Mouse (Mus musculus) liver, embryonic 15.5 days (tissue): Measurements from ENCODE around the gene Ppp1r1b. TPM values are rescaled to one million over a fixed set of nuclear protein-coding genes. Genes with fewer than 3 reads are reported as not detected.

Experiments
- ATAC-seq: fragments of 200-750 bp; cut with Nextera tagmentation; 2 replicates; pipeline ENCODE4 v1.8.0; 2017; ENCODE audit warnings: moderate number of reproducible peaks, mild to moderate bottlenecking, moderate library complexity; ENCODE audit not compliant: insufficient read depth
- H3K27ac ChIP-seq: fragments of 300-500 bp; sonication (generic); replicated peaks from 2 replicates; pipeline ENCODE4 v1.5.1; 2015; ENCODE audit warnings: mild to moderate bottlenecking, inconsistent platforms
- H3K27me3 ChIP-seq: fragments of 300-500 bp; sonication (generic); 2 replicates; pipeline ENCODE4 v1.6.1; 2015; ENCODE audit warnings: mild to moderate bottlenecking, inconsistent platforms
- H3K36me3 ChIP-seq: fragments of 300-500 bp; sonication (generic); replicated peaks from 2 replicates; pipeline ENCODE4 v1.6.1; 2015; ENCODE audit warnings: moderate library complexity, mild to moderate bottlenecking, inconsistent platforms
- H3K4me1 ChIP-seq: fragments of 300-500 bp; sonication (generic); replicated peaks from 2 replicates; pipeline ENCODE4 v1.6.1; 2015; ENCODE audit warnings: inconsistent platforms
- H3K4me2 ChIP-seq: fragments of 300-500 bp; sonication (generic); 2 replicates; pipeline ENCODE4 v1.6.1; 2015; ENCODE audit warnings: moderate library complexity, mild to moderate bottlenecking, inconsistent platforms
- H3K4me3 ChIP-seq: fragments of 300-500 bp; sonication (generic); replicated peaks from 2 replicates; pipeline ENCODE4 v1.5.1; 2015; ENCODE audit warnings: mild to moderate bottlenecking, inconsistent platforms
- H3K9ac ChIP-seq: fragments of 300-500 bp; sonication (generic); 2 replicates; pipeline ENCODE4 v1.6.1; 2015; ENCODE audit warnings: moderate library complexity, mild to moderate bottlenecking, inconsistent platforms
- H3K9me3 ChIP-seq: fragments of 300-500 bp; sonication (generic); replicated peaks from 2 replicates; pipeline ENCODE4 v1.6.1; 2016; ENCODE audit warnings: inconsistent platforms
- WGBS: fragments of 180-500 bp; shearing (Covaris S2); methylation state at CpG from one replicate; pipeline ENCODE4 v1.1.7; 2015; ENCODE audit warnings: mixed read lengths; ENCODE audit not compliant: insufficient replicate concordance; 5-methylcytosine and 5-hydroxymethylcytosine counted together
- polyA plus RNA-seq: library from polyadenylated mRNA; unstranded; fragments of >200 nt; fragmentation: Nextera tagmentation; extraction: Ambion mirVana; gene quantifications from 2 replicates; pipeline ENCODE4 v1.2.1, GENCODE M21; 2015

The Ppp1r1b gene
- polyA plus RNA-seq, 1 experiment from 2014 or later = 0.59 TPM

DNA sequence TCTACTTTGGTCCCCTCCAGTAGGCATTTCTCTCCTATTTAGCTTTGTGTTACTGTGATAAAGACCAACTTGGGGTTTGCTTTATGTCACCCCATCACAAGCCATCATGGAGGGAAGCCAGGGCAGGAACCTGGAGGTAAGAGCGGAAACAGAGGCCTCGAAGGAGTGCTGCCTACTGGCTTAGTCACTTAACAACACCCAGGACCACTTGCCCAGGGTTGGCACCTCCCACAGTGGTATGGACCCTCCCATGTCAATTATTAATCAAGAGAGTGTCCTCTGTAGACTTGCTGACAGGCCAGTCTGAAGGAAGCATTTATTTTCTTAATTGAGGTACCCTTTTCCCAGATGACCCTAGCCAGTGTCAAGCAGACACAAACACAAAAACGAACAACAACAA, 52.6 kb downstream of the Ppp1r1b start:
- Histone ChIP-seq H3K4me2 (peak overlapping the region; percentile 81), H3K27ac (0 out of 2 replicates have a peak overlapping the region, but pooled peaks have one; percentile 89), H3K4me3 (peak overlapping the region; percentile 75), H3K9me3 (no peaks in the 10 kb centered on the region), H3K9ac (no peak overlapping the region), H3K4me1 (peaks cover 13% of the 10 kb centered on the region; the same call in 1 of the 2 replicates), H3K27me3 (peaks cover 18% of the 10 kb centered on the region), H3K36me3 (no peaks in the 10 kb centered on the region)
- no peak for ATAC-seq
- WGBS = 54% methylated on average over 3 of the region's 3 CpGs

DNA sequence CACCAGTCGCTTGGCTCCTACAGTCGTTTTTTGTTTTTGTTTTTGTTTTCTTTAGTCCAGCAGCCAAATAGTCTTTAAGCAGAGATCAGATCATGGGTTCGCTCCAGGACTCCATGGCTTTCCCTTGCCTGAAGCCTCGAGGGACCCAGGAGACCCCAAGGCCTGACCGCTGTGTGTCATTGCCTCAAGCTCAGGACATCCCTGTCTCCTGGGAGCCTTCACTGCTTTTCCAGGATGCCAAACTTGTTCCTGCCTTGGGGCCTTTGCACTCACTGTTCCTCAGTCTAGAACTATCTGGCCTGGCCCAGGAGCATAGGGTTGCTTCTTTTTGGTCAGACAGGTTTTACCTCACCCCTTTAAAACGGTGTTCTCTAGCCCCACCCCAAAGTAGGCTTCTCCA, 58.4 kb downstream of the Ppp1r1b start:
- ATAC-seq = no peak
- H3K4me2 ChIP-seq = no peak overlapping the region
- no peak overlapping the region for H3K9ac ChIP-seq
- no peaks in the 10 kb centered on the region for H3K9me3 ChIP-seq
- H3K27me3 ChIP-seq = peaks cover 53% of the 10 kb centered on the region
- WGBS = 56% methylated on average over 6 of the region's 6 CpGs
- no peak overlapping the region for H3K27ac ChIP-seq
- no peaks in the 10 kb centered on the region for H3K36me3 ChIP-seq
- H3K4me3 ChIP-seq = no peak overlapping the region
- peaks cover 7% of the 10 kb centered on the region; the same call in 1 of the 2 replicates for H3K4me1 ChIP-seq

Other genes with a start within 250 kb of the Ppp1r1b start
- gene Fbxl20, start 198.0 kb upstream of the Ppp1r1b start, polyA plus RNA-seq = 6.5 and 6.9 TPM in 2 replicates
- 21.1 and 21.3 TPM in 2 replicates for gene Med1, start 155.1 kb upstream of the Ppp1r1b start, polyA plus RNA-seq
- gene Cdk12, start 145.3 kb upstream of the Ppp1r1b start, polyA plus RNA-seq = 5.3 and 5.7 TPM in 2 replicates
- gene Neurod2, start 18.8 kb upstream of the Ppp1r1b start, polyA plus RNA-seq = not detected in 2 replicates
- gene Stard3, start 10.0 kb downstream of the Ppp1r1b start, polyA plus RNA-seq = 16.4 and 19.6 TPM in 2 replicates
- 1.1 and 1.7 TPM in 2 replicates for gene Tcap, start 35.4 kb downstream of the Ppp1r1b start, polyA plus RNA-seq
- gene Pnmt, start 38.0 kb downstream of the Ppp1r1b start, polyA plus RNA-seq = not detected in 2 replicates
- gene Pgap3, start 52.1 kb downstream of the Ppp1r1b start, polyA plus RNA-seq = 3.3 and 3.5 TPM in 2 replicates
- gene Erbb2, start 64.1 kb downstream of the Ppp1r1b start, polyA plus RNA-seq = 2.0 and 2.3 TPM in 2 replicates
- gene Mien1, start 90.6 kb downstream of the Ppp1r1b start, polyA plus RNA-seq = 57.2 TPM in 2 replicates
- gene Grb7, start 98.0 kb downstream of the Ppp1r1b start, polyA plus RNA-seq = 25.5 and 32.0 TPM in 2 replicates
- 0.10 and 0.13 TPM in 2 replicates for gene Ikzf3, start 197.6 kb downstream of the Ppp1r1b start, polyA plus RNA-seq
- 0.62 and 0.79 TPM in 2 replicates for gene Zpbp2, start 202.7 kb downstream of the Ppp1r1b start, polyA plus RNA-seq
- 40.6 and 45.4 TPM in 2 replicates for gene Ormdl3, start 239.0 kb downstream of the Ppp1r1b start, polyA plus RNA-seq
- gene Lrrc3c, start 249.9 kb downstream of the Ppp1r1b start, polyA plus RNA-seq = not detected in 2 replicates